Mouse (Mus musculus) gastrocnemius, adult 18-20 months (tissue): Measurements from ENCODE around the gene Bricd5. TPM values are rescaled to one million over a fixed set of nuclear protein-coding genes. Genes with fewer than 3 reads are reported as not detected.

Experiments
- DNase-seq: peaks from one replicate; pipeline ENCODE4 v3.0.0; 2021; ENCODE audit warnings: low spot score
- total RNA-seq, 2 experiments: library from RNA; stranded (reverse); gene quantifications; 2 replicates each; pipeline ENCODE4 v1.2.3; 2021

Bricd5 gene
- total RNA-seq, 2 experiments from 2014 or later, result 0.31 TPM; not detected in 1

- DNase-seq, result no peak
Observed at GRCm38 (mm10) chr17:24461580-24461979, 12.1 kb upstream of the Bricd5 start.

GRCm38 (mm10) chr17:24462932-24463331, 10.8 kb upstream of the Bricd5 start:
- no peak for DNase-seq

- no peak for DNase-seq
Observed at GRCm38 (mm10) chr17:24463374-24464133, 10.1 kb upstream of the Bricd5 start.

GRCm38 (mm10) chr17:24468636-24469246, 4.9 kb upstream of the Bricd5 start:
- no peak for DNase-seq

- no peak for DNase-seq
Observed at GRCm38 (mm10) chr17:24469336-24469909, 4.3 kb upstream of the Bricd5 start.

GRCm38 (mm10) chr17:24469910-24470602, 3.6 kb upstream of the Bricd5 start, which contains the start of the genes E4f1 and Pgp:
Gene E4f1 (minus strand): TSS chr17:24470313.
Gene Pgp (plus strand): TSS chr17:24470392.
- DNase-seq, result peak; percentile 98

- no peak for DNase-seq
Observed at GRCm38 (mm10) chr17:24470701-24471527, 2.8 kb upstream of the Bricd5 start.

GRCm38 (mm10) chr17:24472512-24472911, 1.2 kb upstream of the Bricd5 start:
- peak; percentile 85 for DNase-seq

GRCm38 (mm10) chr17:24474557-24474956, 873 bp downstream of the Bricd5 start:
- DNase-seq, result no peak

GRCm38 (mm10) chr17:24475586-24475985, 1.9 kb downstream of the Bricd5 start:
- DNase-seq, result no peak

- DNase-seq, result no peak
Observed at GRCm38 (mm10) chr17:24476022-24476776, 2.5 kb downstream of the Bricd5 start.

- DNase-seq, result no peak
Observed at GRCm38 (mm10) chr17:24477053-24477984, 3.6 kb downstream of the Bricd5 start.

- no peak for DNase-seq
Observed at GRCm38 (mm10) chr17:24477985-24478600, 4.4 kb downstream of the Bricd5 start.

- DNase-seq, result peak; percentile 98
Observed at GRCm38 (mm10) chr17:24478663-24479380, 5.1 kb downstream of the Bricd5 start, which contains the start of gene Mlst8. Gene Mlst8 (minus strand): TSS chr17:24479078.

GRCm38 (mm10) chr17:24479431-24479830, 5.7 kb downstream of the Bricd5 start:
- no peak for DNase-seq

- no peak for DNase-seq
Observed at GRCm38 (mm10) chr17:24480201-24480826, 6.6 kb downstream of the Bricd5 start.

- DNase-seq, result no peak
Observed at GRCm38 (mm10) chr17:24481027-24481815, 7.5 kb downstream of the Bricd5 start.
